Mouse (Mus musculus) heart, embryonic 12.5 days (tissue): ENCODE data around the gene Gm43552. TPM values are rescaled to one million over a fixed set of nuclear protein-coding genes. Genes with fewer than 3 reads are reported as not detected.

Experiments used
- ATAC-seq: fragments of 200-750 bp; cut with Nextera tagmentation; 2 replicates; pipeline ENCODE4 v1.8.0; 2017; ENCODE audit warnings: moderate TSS enrichment, moderate library complexity; ENCODE audit not compliant: insufficient number of reproducible peaks, low FRiP score
- H3K27ac ChIP-seq: fragments of 300-500 bp; sonication (generic); 2 replicates; pipeline ENCODE4 v1.5.1; 2016; ENCODE audit warnings: mild to moderate bottlenecking, moderate library complexity; ENCODE audit not compliant: poor library complexity, severe bottlenecking
- H3K27me3 ChIP-seq: fragments of 300-500 bp; sonication (generic); replicated peaks from 2 replicates; pipeline ENCODE4 v1.6.1; 2016; ENCODE audit warnings: mild to moderate bottlenecking, moderate library complexity
- H3K36me3 ChIP-seq: fragments of 300-500 bp; sonication (generic); 2 replicates; pipeline ENCODE4 v1.6.1; 2016; ENCODE audit warnings: mild to moderate bottlenecking, moderate library complexity
- H3K4me1 ChIP-seq: fragments of 300-500 bp; sonication (generic); replicated peaks from 2 replicates; pipeline ENCODE4 v1.6.1; 2016; ENCODE audit warnings: mild to moderate bottlenecking
- H3K4me2 ChIP-seq: fragments of 300-500 bp; sonication (generic); 2 replicates; pipeline ENCODE4 v1.6.1; 2016; ENCODE audit warnings: mild to moderate bottlenecking, moderate library complexity
- H3K4me3 ChIP-seq: fragments of 300-500 bp; sonication (generic); 2 replicates; pipeline ENCODE4 v1.5.1; 2016; ENCODE audit warnings: mild to moderate bottlenecking
- H3K9ac ChIP-seq: fragments of 300-500 bp; sonication (generic); 2 replicates; pipeline ENCODE4 v1.6.1; 2016; ENCODE audit warnings: mild to moderate bottlenecking, moderate library complexity
- H3K9me3 ChIP-seq: fragments of 300-500 bp; sonication (generic); replicated peaks from 2 replicates; pipeline ENCODE4 v1.6.1; 2016; ENCODE audit warnings: mild to moderate bottlenecking, moderate library complexity
- WGBS: fragments of 180-500 bp; shearing (Covaris S2); methylation state at CpG from one replicate; pipeline ENCODE4 v1.1.7; 2016; 5-methylcytosine and 5-hydroxymethylcytosine counted together
- polyA plus RNA-seq: library from polyadenylated mRNA; unstranded; fragments of >200 nt; fragmentation: Nextera tagmentation; extraction: Ambion mirVana; gene quantifications from 2 replicates; pipeline ENCODE4 v1.2.1, GENCODE M21; 2016

Gm43552 gene
- polyA plus RNA-seq, 1 experiment from 2014 or later: not detected

DNA sequence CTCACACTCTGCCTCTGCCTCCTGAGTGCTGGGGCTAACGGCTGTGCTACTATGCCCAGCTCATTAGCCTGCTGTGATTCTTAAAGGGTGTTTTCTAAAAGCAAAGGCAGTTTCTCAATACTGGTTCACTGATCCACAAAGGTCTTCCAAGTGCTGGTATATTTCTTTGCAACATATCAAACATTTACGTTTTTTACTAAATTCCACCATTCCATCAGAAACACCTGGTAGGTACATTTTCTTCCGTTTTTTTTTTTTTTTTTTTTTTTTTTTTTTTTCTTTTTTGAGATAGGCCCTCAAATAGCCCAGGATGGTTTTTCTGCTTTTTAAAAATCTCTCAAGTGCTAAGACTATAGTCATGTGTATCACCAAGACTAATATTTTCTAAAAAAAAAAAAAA, 38.6 kb upstream of the Gm43552 start:
- H3K27me3 ChIP-seq: no peaks in the 10 kb centered on the region
- H3K4me2 ChIP-seq: no peak overlapping the region
- H3K36me3 ChIP-seq: no peaks in the 10 kb centered on the region
- no peaks in the 10 kb centered on the region for H3K4me1 ChIP-seq
- no peak overlapping the region for H3K27ac ChIP-seq
- no peaks in the 10 kb centered on the region for H3K9me3 ChIP-seq
- H3K9ac ChIP-seq: no peak overlapping the region
- WGBS: 80% methylated on average over 3 of the region's 3 CpGs
- ATAC-seq: no peak
- H3K4me3 ChIP-seq: no peak overlapping the region

DNA sequence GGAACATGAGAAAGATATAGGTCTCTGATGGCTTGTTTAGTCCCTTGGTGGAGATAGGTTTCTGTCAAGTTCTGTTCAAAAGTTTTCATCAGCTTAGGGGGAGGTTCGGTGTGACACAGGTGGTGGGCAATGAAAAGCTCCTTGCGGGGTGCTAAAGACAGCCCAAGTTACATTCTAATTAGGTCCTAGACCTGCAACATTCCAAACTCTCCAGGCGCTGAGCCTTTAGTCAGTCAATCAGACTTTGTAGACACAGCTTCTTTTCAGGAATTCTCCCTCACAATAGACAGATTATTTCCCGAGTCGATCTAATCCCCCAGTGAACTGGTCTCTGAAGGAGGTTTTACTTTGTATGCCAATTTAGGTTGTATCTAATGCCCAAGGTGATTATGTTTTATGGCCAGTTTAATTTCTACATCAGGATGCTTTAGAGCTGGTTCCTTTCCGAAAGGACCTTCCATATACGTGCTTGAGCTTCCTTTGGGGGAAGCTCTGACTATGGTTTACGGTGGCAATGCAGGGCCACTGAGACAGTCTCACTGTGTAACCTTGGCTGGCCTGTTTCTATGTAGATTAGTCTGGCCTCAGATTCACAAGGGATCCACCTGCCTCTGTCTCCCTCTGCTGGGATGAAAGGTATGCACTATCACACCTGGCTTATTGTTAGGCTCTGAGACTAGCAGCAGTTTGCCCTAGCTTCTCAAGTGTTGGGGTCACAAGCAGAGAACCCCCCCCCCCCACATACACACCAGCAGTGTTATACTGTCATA, 33.2 kb upstream of the Gm43552 start:
- H3K9ac ChIP-seq: no peak overlapping the region
- no peaks in the 10 kb centered on the region for H3K4me1 ChIP-seq
- H3K27ac ChIP-seq: no peak overlapping the region
- WGBS: 24% methylated on average over 8 of the region's 8 CpGs
- H3K36me3 ChIP-seq: no peaks in the 10 kb centered on the region
- no peak overlapping the region for H3K4me3 ChIP-seq
- H3K27me3 ChIP-seq: no peaks in the 10 kb centered on the region
- H3K9me3 ChIP-seq: 0 out of 2 replicates have a peak, but pooled peaks cover 3% of the 10 kb centered on the region
- H3K4me2 ChIP-seq: no peak overlapping the region
- ATAC-seq: no peak

DNA sequence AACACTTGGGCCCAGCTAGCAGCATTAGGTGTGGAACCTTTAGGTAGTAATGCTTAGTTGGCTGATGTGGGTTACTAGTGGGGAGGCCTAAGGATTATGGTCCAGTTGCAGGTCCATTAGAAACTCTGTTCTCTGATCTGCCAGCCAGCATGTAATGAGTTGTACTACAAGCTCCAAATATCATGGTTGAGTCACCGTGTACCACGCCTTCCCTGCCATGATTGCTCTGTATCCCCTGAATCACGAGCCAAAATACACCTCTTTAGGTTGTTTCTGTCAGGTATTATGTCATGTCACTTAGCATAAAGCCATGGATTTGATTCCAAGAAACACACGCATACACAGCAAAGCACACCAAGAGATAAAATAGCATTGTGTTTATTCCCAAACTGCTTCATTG, 32.2 kb upstream of the Gm43552 start:
- no peak overlapping the region for H3K27ac ChIP-seq
- no peaks in the 10 kb centered on the region for H3K36me3 ChIP-seq
- no peak for ATAC-seq
- H3K9ac ChIP-seq: no peak overlapping the region
- H3K27me3 ChIP-seq: no peaks in the 10 kb centered on the region
- no peak overlapping the region for H3K4me2 ChIP-seq
- WGBS: 68% methylated on average over 4 of the region's 4 CpGs
- H3K9me3 ChIP-seq: 0 out of 2 replicates have a peak, but pooled peaks cover 3% of the 10 kb centered on the region
- H3K4me1 ChIP-seq: no peaks in the 10 kb centered on the region
- H3K4me3 ChIP-seq: no peak overlapping the region

DNA sequence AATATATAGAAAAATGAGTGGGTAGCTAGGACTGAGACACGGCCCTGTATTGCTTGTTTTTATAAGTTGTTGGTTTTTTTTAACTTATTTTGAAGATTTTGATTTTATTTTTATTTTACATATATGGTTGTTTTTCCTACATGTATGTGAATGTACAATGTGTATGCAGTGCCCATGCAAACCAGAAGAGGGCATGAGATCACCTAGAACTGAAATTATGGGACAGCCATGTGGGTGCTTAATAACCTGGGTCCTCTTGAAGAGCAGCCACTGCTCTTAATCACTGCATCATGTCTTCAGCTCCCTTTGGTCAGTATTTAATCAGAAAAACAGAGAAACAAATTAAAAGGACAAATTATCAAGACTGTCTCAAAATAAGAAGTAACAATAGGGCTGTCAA, 29.2 kb upstream of the Gm43552 start:
- Histone ChIP-seq H3K4me2 (no peak overlapping the region), H3K27ac (no peak overlapping the region), H3K36me3 (no peaks in the 10 kb centered on the region), H3K9ac (no peak overlapping the region), H3K4me3 (no peak overlapping the region), H3K9me3 (0 out of 2 replicates have a peak, but pooled peaks cover 3% of the 10 kb centered on the region), H3K27me3 (no peaks in the 10 kb centered on the region), H3K4me1 (no peaks in the 10 kb centered on the region)
- no peak for ATAC-seq
- 78% methylated on average over 1 of the region's 1 CpGs for WGBS

DNA sequence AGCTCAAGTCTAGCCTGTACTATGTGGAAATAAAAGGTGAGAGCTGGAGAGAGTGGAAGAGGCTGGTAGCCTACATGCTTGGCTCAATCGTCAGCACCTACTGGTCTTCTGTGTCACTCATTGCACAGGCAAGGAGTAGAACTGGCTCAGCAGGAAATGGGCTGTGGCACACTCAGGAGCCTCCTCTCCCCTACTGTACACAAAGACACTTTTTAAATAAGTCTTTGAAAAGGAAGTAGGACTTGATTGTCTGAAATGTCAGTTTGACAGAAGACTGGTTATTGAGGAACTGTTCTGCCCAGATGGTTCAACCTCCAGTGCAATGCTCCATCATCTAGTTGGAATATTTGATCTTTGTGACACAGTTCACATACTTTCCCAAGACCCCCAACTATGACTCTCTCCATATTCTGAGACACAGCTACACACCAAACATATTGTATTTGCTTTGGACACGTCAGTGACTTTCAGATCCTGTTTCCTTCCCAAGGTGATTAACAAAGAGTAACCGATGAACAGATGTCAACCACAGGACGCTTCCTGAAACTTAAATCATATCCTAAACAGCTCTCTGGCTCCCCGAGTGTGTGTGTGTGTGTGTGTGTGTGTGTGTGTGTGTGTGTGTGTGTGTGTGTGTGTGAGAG, 22.1 kb upstream of the Gm43552 start:
- ATAC-seq: no peak
- H3K27me3 ChIP-seq: no peaks in the 10 kb centered on the region

DNA sequence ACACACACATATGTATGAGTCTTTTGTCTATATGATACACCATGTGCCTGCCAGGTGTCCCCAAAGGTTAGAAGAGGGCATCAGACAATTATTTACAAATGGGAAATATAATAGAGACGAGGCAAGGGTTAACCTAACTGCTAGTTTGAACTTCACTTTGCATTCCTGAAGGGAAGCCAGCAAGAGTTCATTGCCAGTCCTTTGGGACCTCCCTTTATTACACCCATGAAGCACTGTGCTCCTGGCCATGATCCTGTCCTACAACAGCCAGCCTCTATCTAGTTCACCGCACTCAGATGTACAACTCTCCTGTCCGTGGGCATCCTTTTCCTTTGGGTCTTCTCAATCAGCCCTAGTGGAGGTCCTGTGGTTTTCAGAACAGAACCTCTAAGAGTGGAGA, 20.9 kb upstream of the Gm43552 start:
- H3K27ac ChIP-seq: no peak overlapping the region
- no peaks in the 10 kb centered on the region for H3K4me1 ChIP-seq
- H3K9me3 ChIP-seq: no peaks in the 10 kb centered on the region
- no peak for ATAC-seq
- no peaks in the 10 kb centered on the region for H3K36me3 ChIP-seq
- H3K4me2 ChIP-seq: no peak overlapping the region
- H3K4me3 ChIP-seq: no peak overlapping the region
- WGBS: 75% methylated on average over 3 of the region's 3 CpGs
- H3K27me3 ChIP-seq: no peaks in the 10 kb centered on the region
- no peak overlapping the region for H3K9ac ChIP-seq

More for the DNA sequence above, 22.1 kb upstream of the Gm43552 start:
- H3K36me3 ChIP-seq: no peaks in the 10 kb centered on the region
- no peaks in the 10 kb centered on the region for H3K9me3 ChIP-seq
- WGBS: 59% methylated on average over 5 of the region's 5 CpGs
- no peak overlapping the region for H3K27ac ChIP-seq
- H3K4me3 ChIP-seq: no peak overlapping the region
- no peaks in the 10 kb centered on the region for H3K4me1 ChIP-seq
- no peak overlapping the region for H3K9ac ChIP-seq
- no peak overlapping the region for H3K4me2 ChIP-seq

DNA sequence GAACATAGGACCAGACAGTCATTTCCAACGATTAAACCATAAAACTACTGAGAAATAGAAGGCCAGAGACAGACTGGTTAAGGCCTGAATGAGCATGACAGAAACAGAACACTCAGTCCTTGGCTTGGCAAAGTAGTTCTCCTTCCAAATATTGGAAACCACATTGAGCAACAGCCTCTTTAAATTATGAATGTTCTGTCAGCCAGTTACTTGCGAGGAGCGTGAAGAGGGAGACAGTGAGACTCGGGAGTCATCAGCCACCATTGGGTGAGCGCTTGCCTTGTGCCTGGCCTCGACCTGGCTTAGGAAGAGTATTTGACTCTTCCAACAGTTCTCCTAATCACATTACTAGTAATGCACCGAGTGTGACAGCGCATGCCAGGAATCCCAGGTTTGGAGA, 15.8 kb upstream of the Gm43552 start:
- no peaks in the 10 kb centered on the region for H3K4me1 ChIP-seq
- no peaks in the 10 kb centered on the region for H3K27me3 ChIP-seq
- H3K4me2 ChIP-seq: no peak overlapping the region
- H3K36me3 ChIP-seq: no peaks in the 10 kb centered on the region
- no peak overlapping the region for H3K9ac ChIP-seq
- WGBS: 72% methylated on average over 8 of the region's 8 CpGs
- no peaks in the 10 kb centered on the region for H3K9me3 ChIP-seq
- ATAC-seq: no peak
- H3K4me3 ChIP-seq: no peak overlapping the region
- no peak overlapping the region for H3K27ac ChIP-seq

DNA sequence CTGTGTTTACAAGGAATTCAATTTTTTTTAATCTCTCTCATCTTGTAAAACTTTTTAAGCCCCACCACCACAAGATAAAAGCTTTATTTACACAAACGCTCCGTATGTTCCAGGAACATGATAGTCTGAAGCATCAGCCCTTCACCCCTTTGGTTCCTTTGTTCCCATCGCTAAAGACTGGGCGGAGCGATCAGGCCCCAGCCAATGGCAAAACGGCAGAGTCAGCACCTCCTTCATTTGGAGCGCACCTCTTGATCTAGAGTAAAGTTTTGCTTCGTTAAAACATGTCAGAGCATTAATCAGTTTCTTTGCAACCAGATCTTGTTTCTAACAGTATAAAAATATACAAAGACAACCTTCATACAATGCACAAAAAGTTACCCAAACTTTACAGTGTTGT, 13.2 kb upstream of the Gm43552 start:
- Histone ChIP-seq H3K27ac (no peak overlapping the region), H3K4me1 (no peaks in the 10 kb centered on the region), H3K9me3 (no peaks in the 10 kb centered on the region), H3K9ac (no peak overlapping the region), H3K27me3 (no peaks in the 10 kb centered on the region), H3K4me2 (peak overlapping the region; percentile 55), H3K4me3 (no peak overlapping the region), H3K36me3 (no peaks in the 10 kb centered on the region)
- whole genome bisulfite sequencing: 12% methylated on average over 8 of the region's 8 CpGs
- no peak for ATAC-seq

DNA sequence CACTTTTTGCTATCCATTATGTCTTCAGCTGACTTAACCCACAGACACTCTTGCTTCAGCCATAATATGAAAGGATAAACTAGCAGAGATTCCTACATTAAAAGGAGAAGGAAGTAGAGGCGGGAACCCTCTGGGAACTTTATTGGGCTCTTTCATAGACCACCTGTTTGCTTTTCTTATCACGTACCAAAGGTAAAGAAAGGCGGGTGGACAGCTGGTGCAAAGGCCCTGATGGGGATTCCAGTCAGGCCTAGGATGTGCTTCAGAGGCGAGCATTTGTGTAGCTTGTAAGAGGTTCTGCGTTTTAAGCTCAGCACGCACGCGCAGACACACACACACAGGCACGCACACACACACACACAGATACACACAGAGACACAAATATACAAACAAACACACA, 8.8 kb upstream of the Gm43552 start:
- Histone ChIP-seq H3K4me2 (no peak overlapping the region), H3K27me3 (no peaks in the 10 kb centered on the region), H3K4me3 (no peak overlapping the region), H3K9ac (no peak overlapping the region), H3K9me3 (no peaks in the 10 kb centered on the region), H3K4me1 (no peaks in the 10 kb centered on the region), H3K36me3 (no peaks in the 10 kb centered on the region), H3K27ac (no peak overlapping the region)
- 87% methylated on average over 9 of the region's 9 CpGs for WGBS
- no peak for ATAC-seq

DNA sequence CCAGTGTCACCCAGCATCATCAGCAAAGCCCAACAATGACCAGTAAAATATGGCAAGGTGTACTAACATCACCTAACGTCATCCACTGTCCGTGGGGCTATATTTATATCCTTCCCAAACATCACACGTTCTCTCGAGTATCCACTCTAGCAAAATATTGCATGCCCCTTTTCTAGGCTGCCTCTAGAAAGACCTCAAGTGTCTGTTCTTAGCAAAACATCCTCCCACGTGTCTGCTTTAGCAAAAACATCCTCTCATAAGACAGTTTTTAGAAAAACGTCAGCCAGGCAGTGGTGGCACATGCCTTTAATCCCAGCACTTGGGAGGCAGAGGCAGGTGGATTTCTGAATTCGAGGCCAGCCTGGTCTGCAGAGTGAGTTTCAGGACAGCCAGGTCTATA, 7.6 kb upstream of the Gm43552 start:
- Histone ChIP-seq H3K27ac (no peak overlapping the region), H3K9me3 (no peaks in the 10 kb centered on the region), H3K27me3 (no peaks in the 10 kb centered on the region), H3K4me3 (no peak overlapping the region), H3K9ac (no peak overlapping the region), H3K36me3 (no peaks in the 10 kb centered on the region), H3K4me2 (no peak overlapping the region), H3K4me1 (no peaks in the 10 kb centered on the region)
- no peak for ATAC-seq
- 72% methylated on average over 7 of the region's 7 CpGs for WGBS

DNA sequence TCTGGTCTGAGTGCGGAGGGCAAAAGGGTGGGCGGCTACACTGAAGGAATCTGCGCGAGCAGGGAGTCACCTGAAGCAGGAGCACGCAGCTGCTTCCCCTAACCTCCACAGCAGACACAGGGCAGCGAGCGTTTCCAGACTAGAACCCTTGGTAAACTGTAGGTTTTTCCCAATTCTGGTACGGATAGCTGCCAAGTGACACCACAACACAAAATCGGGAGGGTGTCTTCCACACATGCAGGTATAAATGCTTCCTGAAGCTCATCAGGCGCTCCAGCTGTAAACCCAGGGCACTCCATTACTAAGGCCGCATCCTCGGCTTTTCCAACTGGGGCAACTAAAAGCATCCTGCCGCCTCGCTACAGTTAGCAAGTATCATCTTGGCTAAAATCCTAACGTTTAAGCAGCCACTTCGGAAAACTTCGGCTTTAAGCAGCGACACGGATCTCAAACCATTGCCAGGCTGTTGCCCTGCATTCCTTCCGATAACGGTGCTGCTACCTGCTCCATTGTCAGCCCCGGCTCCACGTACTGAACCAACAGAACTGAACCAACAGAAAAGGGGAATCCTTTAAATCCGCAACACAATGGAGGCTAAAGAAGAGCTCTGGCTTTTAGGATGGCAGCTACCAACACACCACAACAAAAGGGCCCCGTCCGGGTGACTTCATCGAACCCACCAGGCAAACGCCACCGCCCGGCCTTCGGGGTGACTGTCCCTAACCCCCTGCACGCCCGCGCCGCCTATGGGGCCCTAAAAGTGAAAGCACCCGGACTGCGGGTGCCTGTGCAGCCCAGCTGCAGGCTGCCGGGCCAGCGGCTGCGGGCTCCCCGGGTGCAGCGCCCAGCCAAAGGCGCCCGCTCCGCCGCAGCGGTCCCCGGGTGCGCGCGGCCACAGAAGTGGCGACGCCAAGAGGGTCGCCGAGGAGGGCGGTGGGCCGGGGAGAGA, 592 bp downstream of the Gm43552 start:
- peak overlapping the region; percentile 99 for H3K27ac ChIP-seq
- WGBS: under 1% methylated on average over 55 of the region's 57 CpGs
- H3K9ac ChIP-seq: peak overlapping the region; percentile 97
- no peaks in the 10 kb centered on the region for H3K27me3 ChIP-seq
- peaks cover 9% of the 10 kb centered on the region; the same call in 1 of the 2 replicates for H3K36me3 ChIP-seq
- ATAC-seq: peak; percentile 85
- H3K9me3 ChIP-seq: no peaks in the 10 kb centered on the region
- H3K4me3 ChIP-seq: peak overlapping the region; percentile 94
- peak overlapping the region; percentile 78 for H3K4me2 ChIP-seq
- H3K4me1 ChIP-seq: peaks cover 37% of the 10 kb centered on the region
